Mouse (Mus musculus) heart, postnatal 36 days (tissue): ENCODE measurements around the gene Lrrn1. TPM values are rescaled to one million over a fixed set of nuclear protein-coding genes. Genes with fewer than 3 reads are reported as not detected.

Experiments used
- DNase-seq, 2 experiments: peaks; one replicate each; pipeline ENCODE4 v3.0.0; 2021 to 2022
- intact Hi-C: fragments of 180-260 bp; cut with DNase I; formaldehyde crosslinking; loops from one replicate; pipeline ENCODE4 v1.15.1; 2025
- total RNA-seq, 2 experiments: library from RNA; stranded (reverse); gene quantifications; 2 replicates each; pipeline ENCODE4 v1.2.3; 2021

Lrrn1 gene
- total RNA-seq, result under 1 TPM; 0.19 to 0.31 TPM

DNA sequence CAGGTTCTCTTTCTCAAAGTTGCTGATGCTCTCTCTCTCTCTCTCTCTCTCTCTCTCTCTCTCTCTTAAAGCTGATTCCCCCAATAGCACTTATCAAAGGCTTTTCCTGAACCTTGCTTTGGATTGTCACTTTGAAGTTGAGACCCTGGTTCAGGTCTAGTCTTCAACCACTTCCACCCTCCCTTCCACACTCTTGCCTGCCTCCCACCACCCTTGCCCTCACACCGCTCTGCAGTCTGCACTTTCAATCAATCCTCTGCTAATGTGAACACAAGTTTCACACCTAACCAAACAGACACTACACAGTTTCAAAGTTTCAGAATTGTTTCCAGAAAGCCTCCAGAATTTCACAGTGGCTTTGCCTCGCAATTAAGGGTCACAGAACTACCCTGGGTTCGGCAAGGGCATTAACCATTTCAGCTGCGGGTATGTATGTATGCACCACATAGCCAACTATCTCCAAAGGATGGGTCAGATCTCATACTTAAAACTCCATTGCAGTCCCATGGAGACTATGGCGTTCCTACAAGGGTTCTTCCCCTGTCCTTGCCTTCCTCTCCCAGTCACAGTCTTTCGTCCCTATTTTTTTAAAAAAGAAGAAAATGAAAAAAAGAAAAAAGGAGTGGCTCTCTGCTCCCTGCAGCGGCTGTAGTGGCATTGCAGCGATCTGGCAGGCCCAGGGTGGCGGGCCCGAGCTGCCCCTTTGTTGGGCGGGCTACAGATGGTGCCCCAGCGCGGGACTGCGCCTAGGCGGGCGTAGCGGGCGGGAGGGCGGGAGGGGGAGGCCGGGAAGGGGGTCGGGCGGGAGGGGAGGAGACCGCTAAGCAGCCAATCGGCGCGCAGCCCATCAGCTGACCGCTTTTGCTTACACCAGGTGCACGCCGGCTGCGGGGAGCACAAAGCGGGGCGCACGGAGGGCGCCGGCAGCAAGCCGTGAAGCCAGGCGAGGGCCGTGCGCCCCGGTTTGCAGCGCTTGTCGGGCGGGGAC is at the start of gene Lrrn1:
Gene Lrrn1 (plus strand): TSS at position 892 of the 988 bp plus-strand sequence.
- intact Hi-C loops, result no loop called here
- no peak for DNase-seq

GRCm38 (mm10) chr6:107494491-107494890 is 35.1 kb upstream of the Lrrn1 start:
- no peak for DNase-seq
- intact Hi-C loops, result no loop called here

- DNase-seq, result no peak
- intact Hi-C loops, result no loop called here
Observed at GRCm38 (mm10) chr6:107495830-107496229, 33.7 kb upstream of the Lrrn1 start.

GRCm38 (mm10) chr6:107513716-107514115 is 15.9 kb upstream of the Lrrn1 start:
- no peak for DNase-seq
- intact Hi-C loops, result no loop called here

- intact Hi-C loops, result no loop called here
- DNase-seq, result no peak
Observed at GRCm38 (mm10) chr6:107523953-107524352, 5.6 kb upstream of the Lrrn1 start.

- intact Hi-C loops, result no loop called here
- DNase-seq, result no peak
Observed at GRCm38 (mm10) chr6:107529911-107530431, 403 bp downstream of the Lrrn1 start.

- intact Hi-C loops, result no loop called here
- no peak for DNase-seq
Observed at GRCm38 (mm10) chr6:107530621-107531285, 1.2 kb downstream of the Lrrn1 start.

DNA sequence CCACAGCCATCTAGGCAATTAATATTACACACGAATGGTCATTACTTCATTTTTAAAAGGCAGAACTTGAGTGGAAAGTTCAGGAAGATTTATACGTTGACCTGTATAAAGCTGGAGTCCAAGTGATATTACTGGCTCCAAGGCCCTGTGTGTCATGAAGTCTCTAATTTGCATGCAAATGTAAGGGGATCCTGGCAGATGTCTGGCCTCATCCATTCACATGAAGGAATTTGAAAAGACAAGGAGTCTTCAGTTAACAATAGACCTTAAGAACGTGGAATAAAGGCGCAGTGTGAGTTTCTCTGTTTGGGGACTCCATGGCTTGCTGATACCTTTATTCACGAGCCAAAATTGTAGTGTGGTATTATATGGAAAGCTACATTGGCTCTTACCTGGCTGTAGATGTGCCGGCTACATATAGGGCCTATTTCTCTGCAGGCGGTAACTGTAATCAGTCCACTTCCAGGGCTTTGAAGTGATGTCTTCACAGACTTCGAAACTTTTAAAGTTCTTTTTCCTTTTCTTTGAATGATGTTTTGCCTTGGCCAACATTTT is 2.0 kb downstream of the Lrrn1 start:
- intact Hi-C loops, result no loop called here
- DNase-seq, result no peak

- no peak for DNase-seq
- intact Hi-C loops, result no loop called here
Observed at GRCm38 (mm10) chr6:107534533-107534932, 5.0 kb downstream of the Lrrn1 start.

GRCm38 (mm10) chr6:107536631-107537030 is 7.1 kb downstream of the Lrrn1 start:
- no peak for DNase-seq
- intact Hi-C loops, result no loop called here

- no peak for DNase-seq
- intact Hi-C loops, result no loop called here
Observed at GRCm38 (mm10) chr6:107541222-107541621, 11.7 kb downstream of the Lrrn1 start.

- no peak for DNase-seq
- intact Hi-C loops, result no loop called here
Observed at GRCm38 (mm10) chr6:107541918-107542317, 12.3 kb downstream of the Lrrn1 start.

DNA sequence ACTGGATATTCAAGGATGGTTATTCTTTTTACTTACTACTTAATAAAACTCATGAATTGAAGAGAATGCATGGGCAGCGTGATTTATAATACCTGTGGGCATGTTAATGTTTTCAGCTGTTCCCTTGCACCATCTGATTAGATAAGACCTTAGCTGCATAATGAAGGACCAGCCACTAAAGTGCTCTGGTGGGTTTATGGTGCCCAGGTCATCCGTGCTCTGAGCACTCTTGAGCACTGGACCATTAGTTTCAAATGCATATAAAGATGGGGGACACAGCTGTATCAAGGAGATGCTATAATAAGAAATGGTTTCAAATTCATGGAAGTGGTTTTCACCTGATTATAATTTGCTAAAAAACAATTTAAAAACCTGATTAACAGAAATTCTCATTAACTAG is 16.7 kb downstream of the Lrrn1 start:
- DNase-seq, result no peak
- intact Hi-C loops, result no loop called here

DNA sequence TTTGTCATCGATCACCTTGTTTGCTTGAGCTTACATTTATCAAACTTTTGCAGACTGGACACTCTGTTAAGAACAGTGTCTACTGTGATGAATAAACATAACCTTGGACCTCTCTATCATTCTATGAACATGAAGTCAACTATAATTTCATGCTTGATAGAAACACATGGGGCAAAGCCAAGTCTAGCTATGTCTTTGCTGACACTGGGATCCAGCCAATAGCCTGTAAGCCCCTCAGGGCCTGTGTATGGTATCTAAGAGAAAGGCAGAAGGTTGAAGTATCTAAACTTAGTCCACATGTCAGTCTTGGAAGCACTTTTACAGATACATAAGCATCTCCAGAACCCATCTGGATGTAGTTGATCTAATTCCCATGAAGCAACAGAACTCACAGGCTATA is 22.9 kb downstream of the Lrrn1 start:
- intact Hi-C loops, result no loop called here
- DNase-seq, result no peak

DNA sequence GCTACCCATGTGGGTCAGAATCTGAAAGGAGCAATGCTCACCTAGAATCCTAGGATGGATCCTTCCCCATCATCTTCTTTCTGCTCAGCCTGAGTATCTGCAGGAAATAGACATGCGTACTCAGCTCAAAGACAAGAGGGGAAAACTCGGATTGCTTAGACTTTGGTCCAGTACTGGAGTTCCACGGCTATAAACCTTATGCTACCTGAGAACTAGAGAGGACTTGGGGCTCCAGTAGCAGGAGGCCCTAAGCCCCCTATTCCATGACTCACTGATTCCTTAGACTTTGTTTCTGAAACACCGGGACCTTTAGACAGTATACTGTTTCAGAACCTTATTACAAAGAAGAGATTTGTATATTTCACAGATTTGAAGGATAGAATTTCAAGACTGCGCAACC is 25.8 kb downstream of the Lrrn1 start:
- intact Hi-C loops, result no loop called here
- no peak for DNase-seq

DNA sequence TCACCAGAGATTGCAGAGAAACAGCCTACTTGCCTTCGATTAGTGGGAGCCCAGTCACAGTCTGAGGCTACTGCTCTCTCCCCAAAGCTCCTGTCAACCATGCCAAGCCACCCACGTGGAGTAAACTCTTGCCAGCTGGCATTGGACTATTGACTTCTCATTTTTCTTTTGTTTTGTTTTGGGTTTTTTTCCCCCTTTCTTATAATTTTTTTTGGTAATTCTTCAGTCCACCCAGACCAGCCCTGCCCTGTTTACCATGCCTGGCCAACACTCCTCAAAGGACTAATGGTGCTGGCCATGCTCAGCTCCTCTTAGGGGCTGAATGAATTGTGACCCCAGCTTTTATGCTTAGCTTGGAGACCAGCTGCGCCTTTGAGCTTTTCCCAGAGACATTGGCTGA is 27.4 kb downstream of the Lrrn1 start:
- no peak for DNase-seq
- intact Hi-C loops, result no loop called here

GRCm38 (mm10) chr6:107557806-107558205 is 28.2 kb downstream of the Lrrn1 start:
- no peak for DNase-seq
- intact Hi-C loops, result no loop called here

GRCm38 (mm10) chr6:107562255-107562654 is 32.7 kb downstream of the Lrrn1 start:
- DNase-seq, result no peak
- intact Hi-C loops, result no loop called here

DNA sequence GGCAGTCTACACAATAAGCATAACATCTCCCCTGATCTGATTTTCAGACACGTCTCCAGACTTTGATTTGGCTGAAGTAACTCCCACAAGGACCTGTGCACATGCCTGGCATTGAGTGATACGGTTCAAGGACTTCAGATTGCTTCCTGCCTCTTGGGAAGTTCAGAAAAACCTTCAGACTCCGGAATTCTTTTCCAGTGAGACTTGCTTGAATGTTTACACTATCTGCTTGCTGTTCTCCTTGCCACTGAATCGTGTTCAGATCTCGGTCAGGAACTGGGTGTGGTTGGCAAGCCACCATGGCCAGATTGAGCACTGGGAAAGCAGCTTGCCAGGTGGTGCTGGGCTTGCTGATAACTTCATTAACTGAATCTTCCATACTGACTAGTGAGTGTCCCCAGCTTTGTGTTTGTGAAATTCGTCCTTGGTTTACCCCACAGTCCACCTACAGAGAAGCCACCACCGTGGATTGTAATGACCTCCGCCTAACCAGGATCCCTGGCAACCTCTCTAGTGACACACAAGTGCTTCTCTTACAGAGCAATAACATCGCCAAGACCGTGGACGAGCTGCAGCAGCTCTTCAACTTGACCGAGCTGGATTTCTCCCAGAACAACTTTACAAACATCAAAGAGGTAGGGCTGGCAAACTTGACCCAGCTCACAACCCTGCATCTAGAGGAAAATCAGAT is 37.5 kb downstream of the Lrrn1 start:
- intact Hi-C loops, result no loop called here
- DNase-seq, result no peak

DNA sequence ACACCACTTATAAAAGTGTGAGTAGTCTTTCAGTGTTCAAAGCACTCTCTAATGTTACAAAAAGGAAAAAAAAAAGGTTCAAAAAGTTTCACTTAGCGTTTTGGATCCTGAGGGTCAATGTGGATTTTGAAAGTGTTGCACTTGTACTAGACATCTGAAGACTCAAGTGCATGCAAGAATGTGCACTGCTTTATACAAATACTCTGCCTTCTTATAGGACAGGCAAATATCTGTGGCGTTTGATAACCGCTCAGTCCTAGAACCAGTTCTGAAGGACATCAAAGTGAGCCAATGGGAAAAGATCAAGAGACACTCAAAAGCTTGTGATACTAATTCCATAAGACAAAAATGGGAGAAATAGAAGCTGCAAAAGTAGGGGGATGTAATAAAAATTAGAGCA is 45.0 kb downstream of the Lrrn1 start:
- no peak for DNase-seq
- intact Hi-C loops, result no loop called here

- no peak for DNase-seq
- intact Hi-C loops, result no loop called here
Observed at GRCm38 (mm10) chr6:107575405-107575804, 45.8 kb downstream of the Lrrn1 start.
